Mouse (Mus musculus) heart, embryonic 10.5 days (tissue): Measurements from ENCODE around the gene Tmem132e. TPM values are rescaled to one million over a fixed set of nuclear protein-coding genes. Genes with fewer than 3 reads are reported as not detected.

Experiments used
- DNase-seq: peaks from one replicate; pipeline ENCODE4 v3.0.0-alpha.2; 2017; ENCODE audit warnings: low spot score
- H3K27ac ChIP-seq: fragments of 300-500 bp; sonication (generic); 2 replicates; pipeline ENCODE4 v1.5.1; 2016; ENCODE audit warnings: mild to moderate bottlenecking
- H3K27me3 ChIP-seq: fragments of 300-500 bp; sonication (generic); 2 replicates; pipeline ENCODE4 v1.6.1; 2016; ENCODE audit warnings: mild to moderate bottlenecking; ENCODE audit not compliant: poor library complexity, insufficient read depth, severe bottlenecking
- H3K36me3 ChIP-seq: fragments of 300-500 bp; sonication (generic); 2 replicates; pipeline ENCODE4 v1.6.1; 2016; ENCODE audit warnings: mild to moderate bottlenecking, moderate library complexity
- H3K4me1 ChIP-seq: fragments of 300-500 bp; sonication (generic); 2 replicates; pipeline ENCODE4 v1.6.1; 2016; ENCODE audit warnings: mild to moderate bottlenecking
- H3K4me3 ChIP-seq: fragments of 300-500 bp; sonication (generic); 2 replicates; pipeline ENCODE4 v1.5.1; 2016; ENCODE audit warnings: mild to moderate bottlenecking, moderate library complexity
- H3K9me3 ChIP-seq: fragments of 300-500 bp; sonication (generic); 2 replicates; pipeline ENCODE4 v1.6.1; 2016; ENCODE audit warnings: mild to moderate bottlenecking, moderate library complexity
- WGBS: fragments of 180-500 bp; shearing (Covaris S2); methylation state at CpG from one replicate; pipeline ENCODE4 v1.1.7; 2016; 5-methylcytosine and 5-hydroxymethylcytosine counted together
- polyA plus RNA-seq: library from polyadenylated mRNA; unstranded; fragments of >200 nt; fragmentation: Nextera tagmentation; extraction: Ambion mirVana; gene quantifications from 2 replicates; pipeline ENCODE4 v1.2.1, GENCODE M21; 2016

Gene Tmem132e
- polyA plus RNA-seq, 1 experiment from 2014 or later: 0.94 TPM

DNA sequence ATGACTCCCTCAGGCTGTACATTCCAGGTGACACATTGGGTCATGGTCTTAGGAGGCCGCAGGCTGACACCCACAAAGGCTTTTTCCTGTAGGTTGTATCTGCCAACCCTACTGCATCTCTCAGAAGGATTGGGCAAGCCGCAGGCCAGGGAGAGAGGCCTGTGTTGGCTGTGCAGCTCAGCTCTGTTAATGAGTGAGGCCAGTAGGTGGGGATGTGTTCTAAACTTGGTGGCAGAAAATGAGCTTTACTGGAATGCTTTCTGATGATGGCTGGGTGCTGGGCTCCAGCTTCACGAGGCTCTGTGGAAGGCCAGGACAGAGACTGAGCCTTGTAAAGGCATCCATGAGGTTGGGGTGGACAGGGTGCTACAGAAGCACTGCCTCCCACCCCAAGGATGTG lies 3.6 kb downstream of the Tmem132e start:
- no peak overlapping the region for H3K27ac ChIP-seq
- H3K9me3 ChIP-seq: no peaks in the 10 kb centered on the region
- DNase-seq: no peak
- no peak overlapping the region for H3K4me3 ChIP-seq
- 56% methylated on average over 3 of the region's 3 CpGs for WGBS
- H3K27me3 ChIP-seq: peaks cover 87% of the 10 kb centered on the region
- peaks cover 26% of the 10 kb centered on the region for H3K4me1 ChIP-seq
- H3K36me3 ChIP-seq: no peaks in the 10 kb centered on the region

DNA sequence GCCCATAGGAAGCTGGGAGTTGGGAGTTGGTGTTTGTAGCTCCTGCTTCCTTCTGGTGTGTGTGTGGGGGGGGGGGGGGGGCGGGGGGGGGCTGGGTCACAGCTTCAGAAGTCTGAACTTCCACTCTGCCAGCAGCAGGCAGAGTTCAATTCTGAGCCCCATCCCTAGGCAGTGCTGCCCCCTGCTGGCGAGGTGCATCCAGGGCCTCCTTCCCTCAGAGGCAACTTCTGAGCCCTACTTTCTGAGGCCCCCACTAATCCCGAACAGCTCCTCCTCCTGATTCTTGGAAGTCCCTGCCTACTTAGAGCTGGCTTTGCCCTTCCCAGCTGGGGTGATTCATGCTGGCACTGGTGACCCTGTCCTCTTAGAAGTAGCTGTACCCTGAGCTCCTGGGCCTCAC lies 10.9 kb downstream of the Tmem132e start:
- no peak overlapping the region for H3K27ac ChIP-seq
- WGBS: 16% methylated on average over 3 of the region's 3 CpGs
- H3K9me3 ChIP-seq: no peaks in the 10 kb centered on the region
- no peak for DNase-seq
- H3K4me1 ChIP-seq: no peaks in the 10 kb centered on the region
- H3K36me3 ChIP-seq: no peaks in the 10 kb centered on the region
- no peak overlapping the region for H3K4me3 ChIP-seq
- peaks cover 56% of the 10 kb centered on the region for H3K27me3 ChIP-seq

DNA sequence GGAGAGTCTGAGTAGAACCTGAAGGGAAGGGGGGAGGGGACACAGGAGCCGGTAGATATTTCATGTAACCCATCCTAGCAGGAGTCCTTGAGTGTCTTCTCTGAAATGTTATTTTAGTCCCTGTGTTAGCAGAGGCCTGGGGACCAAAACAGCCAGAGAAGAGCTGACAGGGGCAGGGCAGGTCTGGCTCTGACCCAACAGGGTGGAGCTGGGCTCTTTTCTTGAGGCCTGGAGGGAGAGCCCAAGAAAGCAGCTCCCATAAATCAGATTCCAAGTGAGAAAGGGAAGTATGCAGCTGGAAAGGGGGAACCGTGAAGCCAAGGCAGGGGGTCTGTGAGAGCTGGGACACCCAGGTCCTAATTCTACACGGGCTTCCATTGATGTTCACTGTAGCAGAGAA lies 16.9 kb downstream of the Tmem132e start:
- peaks cover 19% of the 10 kb centered on the region; the same call in 1 of the 2 replicates for H3K4me1 ChIP-seq
- 45% methylated on average over 3 of the region's 3 CpGs for WGBS
- DNase-seq: no peak
- no peak overlapping the region for H3K4me3 ChIP-seq
- no peak overlapping the region for H3K27ac ChIP-seq
- no peaks in the 10 kb centered on the region for H3K9me3 ChIP-seq
- peaks cover 18% of the 10 kb centered on the region for H3K27me3 ChIP-seq
- H3K36me3 ChIP-seq: no peaks in the 10 kb centered on the region

DNA sequence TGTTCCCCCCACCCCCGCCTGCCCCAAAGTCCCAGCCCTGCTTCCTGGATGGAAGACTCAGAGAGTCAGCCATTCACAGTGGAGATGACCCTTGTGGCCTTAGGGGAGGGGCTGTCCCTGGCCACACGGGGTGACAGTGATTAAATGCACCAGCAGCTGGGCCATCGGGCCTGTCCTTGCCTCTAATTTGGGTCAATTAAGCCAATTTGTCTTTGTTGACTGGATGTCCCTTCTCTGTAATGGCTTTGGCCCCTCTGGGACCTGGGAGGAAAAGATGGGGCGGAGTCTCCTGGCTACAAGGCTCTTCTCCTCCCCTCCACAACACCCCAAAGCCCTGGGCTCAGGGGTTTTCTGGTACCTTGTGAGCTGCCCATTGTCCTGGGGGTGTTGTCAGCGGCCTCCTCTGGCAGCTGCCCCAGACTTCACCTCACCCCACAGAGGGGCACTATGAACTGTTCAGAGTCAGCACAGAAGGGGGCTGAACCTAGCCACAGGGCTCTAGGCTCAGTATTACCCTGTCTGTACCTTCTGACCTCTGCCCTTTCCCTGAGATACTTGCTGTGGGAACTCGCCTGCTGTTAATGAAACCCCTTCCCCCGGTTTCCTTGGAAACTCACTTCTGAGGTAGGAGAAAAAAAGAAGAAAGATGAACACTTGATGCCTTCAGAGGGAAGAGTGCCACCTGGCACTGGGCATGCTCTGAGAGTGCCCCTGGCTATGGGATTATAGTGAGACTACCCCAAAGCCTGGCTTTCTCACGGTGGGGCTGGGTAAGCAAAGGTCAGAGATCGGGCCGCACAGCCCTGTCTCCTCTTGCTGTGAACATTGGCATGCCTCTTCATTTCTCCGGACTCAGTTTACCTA lies 17.9 kb downstream of the Tmem132e start:
- Histone ChIP-seq H3K36me3 (no peaks in the 10 kb centered on the region), H3K4me1 (peaks cover 19% of the 10 kb centered on the region; the same call in 1 of the 2 replicates), H3K27ac (no peak overlapping the region), H3K27me3 (peaks cover 16% of the 10 kb centered on the region), H3K9me3 (no peaks in the 10 kb centered on the region), H3K4me3 (no peak overlapping the region)
- no peak for DNase-seq
- 42% methylated on average over 11 of the region's 11 CpGs for WGBS

DNA sequence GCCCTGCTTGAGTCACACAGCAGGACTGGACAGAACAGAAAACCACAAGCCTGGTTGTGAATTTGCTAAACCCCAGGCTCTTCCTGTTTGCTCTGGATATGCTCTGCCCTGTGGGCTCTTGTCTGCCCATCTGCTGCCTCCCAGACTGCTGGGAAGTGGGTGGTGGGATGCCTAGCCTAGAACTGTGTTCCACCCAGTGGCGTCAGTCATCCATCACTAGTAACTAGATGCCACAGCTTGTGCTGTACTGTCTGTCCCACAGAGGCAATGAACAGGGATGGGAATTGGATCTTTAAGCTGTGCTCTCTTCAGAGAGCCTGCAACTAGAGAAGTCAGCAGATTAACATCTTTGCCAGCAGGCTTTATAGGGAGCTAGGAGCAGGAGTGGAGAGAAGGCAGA lies 23.8 kb downstream of the Tmem132e start:
- no peaks in the 10 kb centered on the region for H3K36me3 ChIP-seq
- peaks cover 25% of the 10 kb centered on the region; the same call in 1 of the 2 replicates for H3K27me3 ChIP-seq
- H3K4me3 ChIP-seq: no peak overlapping the region
- no peak for DNase-seq
- peaks cover 7% of the 10 kb centered on the region; the same call in 1 of the 2 replicates for H3K4me1 ChIP-seq
- WGBS: 64% methylated on average over 1 of the region's 1 CpGs
- H3K9me3 ChIP-seq: no peaks in the 10 kb centered on the region
- no peak overlapping the region for H3K27ac ChIP-seq

DNA sequence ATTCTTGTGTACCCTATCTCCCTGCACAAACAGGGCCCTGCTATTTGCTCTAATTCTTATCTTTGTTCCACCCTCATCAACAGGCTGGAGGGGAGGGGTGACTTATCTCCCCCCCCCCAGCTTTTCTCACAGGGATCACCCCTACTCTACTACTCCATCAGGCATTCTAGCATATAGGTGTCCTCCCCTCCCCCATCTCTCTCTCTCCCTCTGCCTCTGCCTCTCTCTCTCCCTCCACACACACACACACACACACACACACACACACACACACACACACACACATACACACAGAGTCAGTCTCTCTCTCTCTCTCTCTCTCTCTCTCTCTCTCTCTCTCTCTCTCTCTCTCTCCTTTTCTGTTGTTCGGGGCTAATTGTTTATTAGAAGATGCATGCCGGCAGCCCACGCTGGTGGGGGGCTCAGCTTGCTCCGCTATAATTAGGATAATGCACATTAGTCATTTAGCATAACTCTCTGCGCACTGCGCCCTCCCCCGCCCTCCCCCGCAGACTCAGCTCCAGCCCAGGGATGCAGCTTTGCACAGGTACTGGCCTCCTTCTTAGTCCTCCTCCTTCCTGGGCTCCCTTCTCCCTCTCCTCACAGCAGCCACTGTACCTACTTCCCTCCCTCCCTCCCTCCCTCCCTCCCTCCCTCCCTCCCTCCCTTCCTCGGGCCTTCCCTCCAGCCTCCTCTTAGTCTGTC lies 29.8 kb downstream of the Tmem132e start:
- no peaks in the 10 kb centered on the region for H3K36me3 ChIP-seq
- no peak for DNase-seq
- peaks cover 7% of the 10 kb centered on the region; the same call in 1 of the 2 replicates for H3K4me1 ChIP-seq
- peaks cover 37% of the 10 kb centered on the region; the same call in 1 of the 2 replicates for H3K27me3 ChIP-seq
- 47% methylated on average over 8 of the region's 9 CpGs for WGBS
- H3K27ac ChIP-seq: no peak overlapping the region
- no peaks in the 10 kb centered on the region for H3K9me3 ChIP-seq
- H3K4me3 ChIP-seq: no peak overlapping the region

DNA sequence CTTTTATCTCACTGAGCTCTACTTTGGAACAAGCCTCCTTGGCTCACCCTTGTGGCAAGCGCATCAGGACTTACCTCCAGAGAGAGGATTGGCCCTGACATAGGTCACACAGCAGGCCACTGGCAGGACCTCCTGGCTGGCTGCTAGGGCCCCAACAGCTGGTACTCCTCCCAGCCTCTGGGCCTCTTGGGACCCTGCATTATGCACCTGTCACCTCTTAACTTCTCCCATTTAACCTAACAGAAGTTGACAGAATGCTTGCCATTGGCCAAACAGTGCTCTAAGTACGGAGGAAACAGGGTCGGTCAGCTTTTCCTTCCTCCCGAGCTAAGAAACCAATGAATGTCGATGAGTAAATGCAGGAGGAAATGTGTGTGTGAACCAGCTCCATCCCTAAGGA lies 33.2 kb downstream of the Tmem132e start:
- H3K4me1 ChIP-seq: 0 out of 2 replicates have a peak, but pooled peaks cover 7% of the 10 kb centered on the region
- no peak overlapping the region for H3K4me3 ChIP-seq
- 59% methylated on average over 5 of the region's 5 CpGs for WGBS
- no peak overlapping the region for H3K27ac ChIP-seq
- H3K9me3 ChIP-seq: no peaks in the 10 kb centered on the region
- peaks cover 24% of the 10 kb centered on the region; the same call in 1 of the 2 replicates for H3K27me3 ChIP-seq
- H3K36me3 ChIP-seq: no peaks in the 10 kb centered on the region
- no peak for DNase-seq

DNA sequence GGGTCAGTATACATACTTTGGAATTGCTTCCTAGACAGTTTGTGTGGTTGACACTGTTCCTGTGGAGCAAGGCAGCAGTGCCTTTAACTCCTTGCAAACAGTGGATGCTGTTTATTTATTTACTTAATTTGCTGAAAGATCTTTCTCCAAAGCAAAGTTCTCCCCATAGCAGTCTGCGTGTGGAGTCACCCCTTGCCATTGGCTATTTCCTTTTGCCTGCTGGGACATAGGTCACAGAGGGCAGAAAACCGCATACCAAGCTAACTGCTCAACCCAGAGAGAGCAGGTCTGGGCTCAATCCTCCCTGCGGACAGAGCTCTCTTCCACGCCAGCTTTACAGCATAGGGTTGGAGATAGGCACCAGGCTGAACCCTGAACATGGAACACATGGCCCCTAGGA lies 34.8 kb downstream of the Tmem132e start:
- Histone ChIP-seq H3K36me3 (no peaks in the 10 kb centered on the region), H3K27me3 (peaks cover 15% of the 10 kb centered on the region; the same call in 1 of the 2 replicates), H3K9me3 (no peaks in the 10 kb centered on the region), H3K27ac (no peak overlapping the region), H3K4me1 (0 out of 2 replicates have a peak, but pooled peaks cover 5% of the 10 kb centered on the region), H3K4me3 (no peak overlapping the region)
- 24% methylated on average over 4 of the region's 4 CpGs for WGBS
- no peak for DNase-seq

DNA sequence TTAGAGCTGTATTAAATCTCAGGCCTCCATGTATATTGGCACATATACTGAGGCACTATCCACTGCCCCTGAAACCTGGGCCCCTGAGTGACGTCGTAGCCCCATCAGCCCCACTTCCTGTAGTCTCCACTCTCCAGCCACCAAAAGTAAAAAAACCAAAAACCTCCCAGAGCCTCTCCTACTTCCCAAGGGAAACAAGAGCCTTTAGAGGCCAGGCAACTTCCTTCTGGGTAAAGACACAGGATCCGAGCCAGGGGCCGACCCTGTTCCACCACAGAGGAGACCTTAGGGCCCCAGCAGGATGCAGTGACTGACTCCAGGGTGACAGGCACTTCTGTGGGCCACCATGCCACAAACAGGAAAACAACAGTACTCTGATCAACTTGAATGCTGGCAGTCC lies 40.1 kb downstream of the Tmem132e start:
- Histone ChIP-seq H3K36me3 (no peaks in the 10 kb centered on the region), H3K4me1 (0 out of 2 replicates have a peak, but pooled peaks cover 4% of the 10 kb centered on the region), H3K27ac (no peak overlapping the region), H3K4me3 (no peak overlapping the region), H3K27me3 (peaks cover 39% of the 10 kb centered on the region), H3K9me3 (no peaks in the 10 kb centered on the region)
- DNase-seq: no peak
- 65% methylated on average over 4 of the region's 4 CpGs for WGBS

DNA sequence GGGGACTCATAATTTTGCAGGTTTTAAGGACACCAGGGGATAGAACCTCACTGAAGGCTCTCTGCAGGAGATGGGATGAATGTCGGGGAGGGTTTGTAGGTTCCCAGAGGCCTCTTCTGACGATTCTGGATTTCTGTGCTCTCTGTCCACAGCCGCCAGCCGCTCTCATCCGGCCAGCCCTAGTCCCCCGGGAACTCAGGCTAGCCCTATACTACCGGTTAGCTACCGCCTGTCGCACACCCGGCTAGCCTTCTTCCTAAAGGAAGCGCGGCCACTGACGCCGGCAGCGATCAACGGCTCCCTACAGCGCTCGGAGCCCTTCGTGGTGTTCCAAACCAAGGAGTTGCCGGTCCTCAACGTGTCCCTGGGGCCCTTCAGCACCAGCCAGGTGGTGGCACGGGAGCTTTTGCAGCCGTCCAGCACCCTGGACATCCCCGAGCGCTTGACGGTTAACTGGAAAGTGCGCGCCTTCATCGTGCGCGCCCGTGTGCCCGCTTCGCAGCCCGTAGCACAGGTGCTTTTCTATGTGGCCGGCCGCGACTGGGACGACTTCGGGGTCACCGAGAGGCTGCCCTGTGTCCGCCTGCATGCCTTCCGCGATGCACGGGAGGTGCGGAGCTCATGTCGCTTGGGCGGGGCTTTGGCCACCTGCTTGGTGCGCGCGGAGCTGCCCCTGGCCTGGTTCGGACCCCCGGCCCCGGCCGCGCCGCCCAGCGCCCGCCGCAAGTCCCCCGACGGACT lies 45.6 kb downstream of the Tmem132e start:
- no peak overlapping the region for H3K27ac ChIP-seq
- no peaks in the 10 kb centered on the region for H3K9me3 ChIP-seq
- WGBS: 2% methylated on average over 62 of the region's 62 CpGs
- H3K27me3 ChIP-seq: peaks cover 89% of the 10 kb centered on the region
- H3K4me1 ChIP-seq: peaks cover 10% of the 10 kb centered on the region
- no peak for DNase-seq
- H3K4me3 ChIP-seq: peak overlapping the region; percentile 61
- no peaks in the 10 kb centered on the region for H3K36me3 ChIP-seq

DNA sequence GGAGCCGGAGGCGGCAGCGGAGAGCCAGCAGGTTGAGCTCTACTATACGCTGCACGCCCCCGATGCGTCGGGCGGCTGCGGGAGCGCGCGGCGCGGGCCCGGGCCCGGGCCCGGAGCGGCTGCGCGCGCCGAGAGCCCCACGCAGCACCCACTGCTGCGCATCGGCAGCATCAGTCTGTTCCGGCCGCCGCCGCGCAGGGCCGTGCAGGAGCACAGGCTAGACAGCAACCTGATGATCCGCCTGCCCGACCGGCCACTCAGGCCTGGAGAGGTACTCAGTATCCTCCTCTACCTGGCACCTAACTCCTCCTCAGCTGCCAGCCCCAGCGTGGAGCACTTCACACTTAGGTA lies 46.1 kb downstream of the Tmem132e start:
- H3K4me3 ChIP-seq: peak overlapping the region; percentile 61
- no peak overlapping the region for H3K27ac ChIP-seq
- DNase-seq: no peak
- H3K27me3 ChIP-seq: peaks cover 89% of the 10 kb centered on the region
- H3K36me3 ChIP-seq: no peaks in the 10 kb centered on the region
- peaks cover 10% of the 10 kb centered on the region for H3K4me1 ChIP-seq
- H3K9me3 ChIP-seq: no peaks in the 10 kb centered on the region
- 3% methylated on average over 36 of the region's 36 CpGs for WGBS

DNA sequence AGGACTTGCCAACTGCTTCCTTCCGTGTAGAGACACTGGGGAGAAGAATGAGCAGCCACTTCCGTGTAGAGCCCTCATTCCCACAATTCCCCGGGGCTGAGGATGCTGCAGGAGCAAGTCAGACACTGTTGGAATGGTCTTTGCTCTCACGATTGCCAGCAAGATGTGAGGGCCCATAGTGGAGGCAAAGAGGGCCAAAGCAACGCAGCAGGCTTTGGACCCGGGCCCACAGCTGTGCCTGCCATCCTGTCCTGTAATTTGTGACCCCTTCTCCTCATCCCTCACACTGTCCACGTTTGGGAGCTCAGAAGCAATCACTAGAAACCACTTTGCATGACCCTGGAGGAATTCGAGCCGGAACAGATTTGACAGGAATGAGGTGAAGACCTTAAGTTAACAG lies 59.8 kb downstream of the Tmem132e start:
- WGBS: 68% methylated on average over 9 of the region's 9 CpGs
- Histone ChIP-seq H3K27ac (no peak overlapping the region), H3K9me3 (no peaks in the 10 kb centered on the region), H3K27me3 (peaks cover 52% of the 10 kb centered on the region; the same call in 1 of the 2 replicates), H3K36me3 (no peaks in the 10 kb centered on the region), H3K4me1 (no peaks in the 10 kb centered on the region), H3K4me3 (no peak overlapping the region)
- DNase-seq: no peak
